Mouse (Mus musculus) right cerebral cortex, adult 2 months (tissue): ENCODE measurements around the gene Dyrk2.
A peak's percentile ranks its signal among the peaks of the same experiment; 100 is the strongest.

ENCODE experiments used
- DNase-seq, 2 experiments: peaks; one replicate each; pipeline ENCODE4 v3.0.0; 2021 to 2022; ENCODE audit warnings: low spot score in 2 of 2

Dyrk2 gene

DNA sequence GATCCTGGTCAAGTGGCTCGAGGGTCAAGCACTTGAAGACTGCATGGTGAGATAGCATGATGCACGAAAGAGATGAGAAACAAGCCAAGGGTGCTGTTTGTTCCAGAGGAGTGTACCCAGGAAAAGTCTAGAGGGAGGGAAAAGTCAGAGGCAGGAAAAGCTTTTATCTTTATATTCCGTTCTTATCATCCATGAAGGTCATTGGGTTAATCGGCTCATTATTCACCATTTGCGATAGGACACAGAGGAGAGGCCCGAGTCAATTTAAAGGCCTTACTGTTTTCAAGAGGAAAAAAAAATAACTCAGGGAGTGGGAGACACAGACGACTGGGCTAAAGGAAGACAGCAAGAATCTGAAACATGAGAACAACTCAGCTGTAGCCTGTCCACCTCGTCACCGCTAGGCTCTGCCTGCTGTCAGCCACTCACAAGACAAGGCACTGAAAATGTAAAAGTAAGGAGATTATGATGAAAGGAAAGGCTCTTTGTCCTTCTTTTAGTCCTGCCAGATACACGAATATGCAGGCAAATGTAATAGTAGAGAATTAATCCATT is 22.9 kb downstream of the Dyrk2 start:
- DNase-seq, result no peak

DNA sequence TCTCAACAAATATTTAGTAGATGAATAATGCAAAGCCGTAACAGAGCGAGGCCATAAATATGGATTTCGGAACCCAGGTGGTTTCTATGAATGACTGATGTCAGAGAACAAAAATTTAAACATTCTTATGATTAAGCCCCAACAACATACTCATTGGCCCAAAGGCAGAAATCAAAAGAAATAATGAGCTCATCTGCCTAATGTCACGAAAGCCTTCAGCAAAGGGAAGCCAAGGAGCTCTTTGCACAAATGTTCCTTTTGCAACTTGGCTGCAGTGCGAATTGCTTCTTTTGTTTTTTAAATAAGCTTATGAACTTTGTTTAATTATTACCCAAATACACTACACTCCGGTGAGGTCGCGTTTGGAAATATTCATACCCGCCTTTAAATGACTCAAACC is 29.4 kb downstream of the Dyrk2 start:
- no peak for DNase-seq

DNA sequence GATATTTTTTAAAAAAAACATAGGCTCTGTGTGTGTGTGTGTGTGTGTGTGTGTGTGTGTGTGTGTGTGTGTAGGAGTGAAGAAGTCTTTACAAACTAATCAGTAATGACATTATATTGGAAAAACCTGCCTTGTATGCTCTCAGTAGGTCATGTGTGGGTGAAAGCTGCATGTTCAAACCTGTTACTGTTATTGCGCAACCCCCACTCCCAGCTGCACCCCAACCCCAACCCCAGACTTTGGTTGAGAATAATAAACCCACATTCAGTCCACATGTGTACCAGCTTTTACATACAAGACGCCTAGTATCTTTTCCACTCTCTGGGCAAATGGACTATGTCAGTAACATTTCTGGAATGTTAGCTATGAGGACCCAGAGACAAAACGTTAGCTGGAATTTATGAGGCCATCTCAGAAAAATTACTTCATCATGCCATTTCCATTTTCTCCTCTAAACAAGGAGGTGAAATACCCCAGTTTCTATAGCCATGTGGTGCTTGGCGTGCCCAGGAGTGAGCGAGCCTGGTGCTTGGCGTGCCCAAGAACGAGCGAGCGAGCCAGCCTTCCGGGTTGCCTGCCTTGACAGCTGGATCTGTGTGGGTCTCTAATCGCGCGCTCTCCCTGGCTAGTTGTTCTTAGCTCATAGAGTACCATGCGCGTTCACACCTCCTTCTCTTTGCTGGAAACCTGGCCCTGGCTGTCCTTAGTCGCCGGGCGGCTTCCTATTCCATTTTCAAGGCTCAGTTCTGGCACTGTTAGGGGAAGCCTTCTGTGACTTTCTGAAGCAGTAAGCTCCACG is 30.5 kb downstream of the Dyrk2 start:
- no peak for DNase-seq

DNA sequence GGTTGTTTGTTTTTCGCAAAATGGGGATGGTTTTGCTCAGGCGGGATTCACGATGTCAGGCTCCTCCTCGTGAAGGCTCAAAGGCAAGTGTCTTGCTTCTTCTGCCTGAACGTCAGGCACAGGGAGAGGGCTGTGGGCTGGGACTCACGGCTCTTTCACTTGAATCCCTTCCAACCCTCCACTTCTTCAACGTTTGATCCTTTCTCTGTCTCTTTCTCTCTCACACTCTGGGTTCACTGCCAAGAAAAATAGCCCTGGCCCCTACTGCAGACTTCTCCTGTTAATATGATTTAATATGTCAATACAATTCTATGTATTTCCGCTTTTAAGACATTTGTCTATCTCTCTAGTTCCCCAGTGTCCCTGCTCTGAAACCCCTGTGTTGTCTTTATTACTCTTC is 32.4 kb downstream of the Dyrk2 start:
- no peak for DNase-seq

DNA sequence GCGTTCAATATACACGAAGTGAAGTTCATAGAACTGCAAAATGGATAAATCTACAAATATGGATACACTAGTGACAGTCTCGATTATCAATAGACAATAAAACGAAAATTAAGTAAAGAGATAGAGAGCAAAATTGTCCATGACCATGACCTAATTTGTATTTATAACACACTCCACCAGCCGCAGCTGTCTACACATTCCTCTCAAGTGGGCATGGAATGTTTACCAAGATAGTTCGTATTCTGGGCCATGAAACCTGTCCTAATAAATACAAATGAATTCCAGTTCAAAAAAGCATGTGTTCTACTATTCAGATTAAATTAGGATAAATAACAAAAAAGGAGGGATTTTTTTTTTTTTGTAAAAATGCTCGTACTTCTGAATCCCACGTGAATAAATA is 38.8 kb downstream of the Dyrk2 start:
- DNase-seq, result no peak

DNA sequence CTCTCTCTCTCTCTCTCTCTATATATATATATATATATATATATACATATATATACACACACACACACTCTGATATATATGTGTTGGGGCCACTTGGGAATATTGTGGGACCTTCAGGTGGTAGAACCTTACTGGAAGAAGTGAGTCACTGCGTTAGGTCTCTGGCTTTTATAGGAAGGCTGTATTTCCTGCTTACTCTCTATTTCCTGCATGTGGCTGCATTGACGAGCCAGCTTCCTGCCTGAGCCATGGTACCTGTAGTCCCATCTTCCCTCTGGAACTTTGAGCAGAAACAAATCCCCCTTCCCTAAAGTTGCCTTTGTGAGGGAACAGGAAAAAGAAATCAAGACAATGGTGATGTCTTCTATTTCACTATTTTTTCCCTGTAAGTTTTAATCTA is 40.4 kb downstream of the Dyrk2 start:
- no peak for DNase-seq

DNA sequence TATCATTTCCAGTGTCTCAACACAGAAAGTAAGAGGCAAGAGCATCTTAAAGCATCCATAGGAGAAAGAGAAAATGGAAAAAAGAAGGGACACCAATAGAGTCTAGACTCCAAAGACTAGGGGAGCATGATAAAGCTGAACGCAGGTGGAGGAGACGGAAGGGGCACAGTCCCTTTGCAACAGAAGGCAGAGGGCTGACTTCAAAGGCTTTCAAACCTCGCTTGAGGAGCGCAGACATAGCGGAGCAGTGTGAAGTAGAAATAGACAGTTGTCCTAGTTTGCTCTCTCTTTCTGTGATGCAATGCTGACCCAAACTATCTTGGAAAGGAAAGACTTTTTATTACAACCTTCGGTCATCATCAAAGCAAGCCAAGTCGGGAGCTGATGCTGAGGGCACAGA is 42.9 kb downstream of the Dyrk2 start:
- DNase-seq, result no peak

DNA sequence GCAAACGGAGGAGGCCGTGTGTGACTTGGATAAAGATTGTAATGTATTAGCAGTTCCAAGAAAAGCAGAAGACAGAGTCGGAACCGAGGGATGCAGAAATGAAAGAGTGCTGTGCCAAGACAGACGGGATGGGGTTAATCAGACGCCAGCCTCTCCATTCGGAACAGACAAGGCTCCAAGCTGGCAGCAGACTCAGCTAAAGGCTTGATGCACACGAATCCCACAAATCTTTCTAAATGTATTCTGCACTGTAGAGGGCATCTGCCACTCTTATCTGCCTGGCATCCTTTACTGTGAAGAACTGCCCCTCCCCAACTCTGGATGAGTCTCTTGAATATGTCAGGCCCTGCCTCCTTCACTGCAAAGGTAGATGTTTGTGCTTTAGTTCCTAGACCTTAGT is 45.2 kb downstream of the Dyrk2 start:
- DNase-seq, result peak in 1 of 2 experiments; percentile 6

DNA sequence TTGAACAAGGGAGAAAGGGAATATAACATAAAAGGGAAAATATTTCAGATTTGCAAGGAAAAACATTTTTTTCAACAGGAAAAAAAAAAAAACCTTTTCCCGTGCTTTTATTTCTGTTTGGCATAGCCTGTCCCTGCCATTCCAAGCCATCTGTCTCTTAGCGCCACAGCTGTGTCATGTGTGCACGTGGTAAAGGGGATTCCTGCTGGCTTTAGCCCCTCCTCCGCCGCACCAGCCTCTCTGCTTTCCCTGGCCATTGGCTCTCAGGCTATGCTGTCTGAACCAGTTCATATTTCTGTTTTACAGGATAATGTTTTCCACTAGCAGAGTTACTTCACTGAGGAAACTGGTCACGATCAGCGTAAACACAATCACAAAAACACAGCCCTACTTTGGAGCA is 49.1 kb downstream of the Dyrk2 start:
- peak; percentile 44 to 56 for DNase-seq

DNA sequence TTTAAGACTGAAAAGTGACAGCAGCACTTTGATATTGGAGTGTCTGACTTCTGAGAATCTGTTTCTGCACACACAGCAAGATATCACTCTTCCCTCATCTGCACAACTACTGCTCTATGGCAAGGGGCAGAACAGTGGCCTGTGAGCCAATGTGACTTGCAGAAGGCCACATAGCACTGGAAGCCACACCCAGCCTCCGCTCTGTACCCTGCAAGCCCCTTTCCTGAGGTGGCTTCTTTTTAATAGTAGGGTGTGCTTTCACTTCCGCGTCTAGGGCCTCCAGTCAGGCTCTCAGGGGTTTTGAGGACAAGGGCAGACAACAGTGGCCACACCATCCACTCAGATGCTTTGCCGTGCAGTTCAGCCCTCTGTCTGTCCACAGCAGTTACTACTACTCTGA is 50.2 kb downstream of the Dyrk2 start:
- DNase-seq, result no peak

DNA sequence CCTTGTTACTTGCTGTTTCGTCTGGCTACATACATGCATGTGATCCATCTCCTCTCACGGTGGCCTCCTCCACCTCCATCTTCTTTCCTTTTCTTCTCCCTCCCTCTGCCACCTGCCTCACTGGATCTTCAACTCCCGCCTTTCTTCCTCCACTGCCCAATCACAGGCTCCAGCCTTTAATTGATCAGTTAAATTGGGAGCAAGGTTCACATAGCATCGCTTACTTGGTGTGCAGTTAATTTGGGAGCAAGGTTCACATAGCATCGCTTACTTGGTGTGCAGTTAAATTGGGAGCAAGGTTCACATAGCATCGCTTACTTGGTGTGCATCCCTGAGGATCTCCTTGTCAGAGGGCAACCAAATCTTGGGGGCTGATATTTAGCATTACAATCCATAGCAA is 52.9 kb downstream of the Dyrk2 start:
- no peak for DNase-seq

DNA sequence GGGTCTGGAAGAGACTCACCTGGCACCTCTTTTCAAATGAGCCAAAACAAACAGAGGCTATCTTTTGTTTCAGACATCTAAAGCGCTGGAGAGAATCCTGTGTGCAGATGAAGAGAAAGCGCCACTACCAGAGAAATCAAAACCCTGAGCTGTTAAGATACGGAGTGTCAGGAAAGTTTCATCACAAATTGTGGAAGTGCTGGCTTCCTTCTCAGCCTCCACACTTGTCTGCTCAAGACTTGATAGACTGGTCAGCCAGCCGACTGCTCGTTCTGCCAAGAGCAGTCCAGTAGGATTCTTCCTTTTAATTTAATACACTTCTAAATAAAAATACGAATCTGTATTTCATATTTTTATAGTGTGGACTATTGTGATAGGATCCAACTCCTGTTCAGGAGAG is 58.1 kb downstream of the Dyrk2 start:
- no peak for DNase-seq

DNA sequence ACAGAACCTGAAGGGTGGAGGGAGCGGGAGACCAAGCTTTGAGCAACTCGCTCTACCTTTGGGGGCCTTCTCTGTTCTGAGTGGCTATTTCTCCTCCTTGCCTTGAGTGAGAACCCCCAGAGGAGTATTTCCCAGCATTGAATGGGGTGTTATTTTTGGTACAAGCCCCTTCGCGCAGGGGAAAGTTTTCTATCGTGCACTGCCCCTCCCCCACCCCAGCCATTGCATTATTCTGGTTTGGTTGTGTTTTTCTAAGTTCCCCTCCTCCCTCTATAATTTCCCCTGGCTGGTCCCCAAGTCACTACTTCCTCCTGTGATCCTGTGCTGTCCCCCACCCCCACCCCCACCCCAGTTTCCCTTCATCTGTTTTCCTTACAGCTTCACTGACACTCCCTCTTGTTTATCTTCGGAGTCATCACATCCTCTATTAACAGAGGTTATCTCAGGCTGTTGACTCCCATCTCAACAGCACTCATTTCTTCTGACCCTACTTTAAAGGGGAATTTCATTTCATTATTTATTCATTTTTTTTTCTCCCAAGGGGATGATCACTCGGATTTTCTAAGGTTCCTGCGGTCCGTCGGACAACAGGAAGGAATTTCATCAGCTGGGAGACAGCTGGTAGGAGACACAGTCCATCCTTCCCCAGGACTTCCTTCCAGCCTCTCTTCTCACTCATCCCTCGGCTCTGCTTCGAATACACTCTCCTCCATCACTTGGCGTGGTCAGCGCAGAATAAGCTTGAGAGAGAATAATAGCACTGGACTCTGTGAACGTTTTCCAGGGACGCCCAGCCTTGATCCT is 58.9 kb downstream of the Dyrk2 start:
- DNase-seq, result no peak
